Mouse (Mus musculus): ENCODE measurements around the gene Abl2.

Abl2 gene

DNA sequence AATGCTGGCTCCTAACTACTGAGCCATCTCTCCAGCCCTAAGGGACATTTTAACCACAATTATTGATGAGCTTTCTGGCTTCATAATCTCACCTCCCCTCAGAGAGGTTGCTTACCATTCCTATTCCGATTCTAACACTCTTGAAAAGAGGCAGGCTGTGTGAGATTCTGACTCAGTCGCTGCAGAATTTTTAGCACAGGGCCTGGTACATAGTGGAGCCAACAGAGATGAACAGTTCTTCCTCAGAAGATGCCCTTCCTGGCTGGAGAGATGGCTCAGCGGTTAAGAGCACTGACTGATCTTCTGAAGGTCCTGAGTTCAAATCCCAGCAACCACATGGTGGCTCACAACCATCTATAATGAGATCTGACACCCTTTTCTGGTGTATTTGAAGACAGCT lies 113.3 kb downstream of the Abl2 start:
- no peak for DNase-seq (ENCODE audit: low spot score)

DNA sequence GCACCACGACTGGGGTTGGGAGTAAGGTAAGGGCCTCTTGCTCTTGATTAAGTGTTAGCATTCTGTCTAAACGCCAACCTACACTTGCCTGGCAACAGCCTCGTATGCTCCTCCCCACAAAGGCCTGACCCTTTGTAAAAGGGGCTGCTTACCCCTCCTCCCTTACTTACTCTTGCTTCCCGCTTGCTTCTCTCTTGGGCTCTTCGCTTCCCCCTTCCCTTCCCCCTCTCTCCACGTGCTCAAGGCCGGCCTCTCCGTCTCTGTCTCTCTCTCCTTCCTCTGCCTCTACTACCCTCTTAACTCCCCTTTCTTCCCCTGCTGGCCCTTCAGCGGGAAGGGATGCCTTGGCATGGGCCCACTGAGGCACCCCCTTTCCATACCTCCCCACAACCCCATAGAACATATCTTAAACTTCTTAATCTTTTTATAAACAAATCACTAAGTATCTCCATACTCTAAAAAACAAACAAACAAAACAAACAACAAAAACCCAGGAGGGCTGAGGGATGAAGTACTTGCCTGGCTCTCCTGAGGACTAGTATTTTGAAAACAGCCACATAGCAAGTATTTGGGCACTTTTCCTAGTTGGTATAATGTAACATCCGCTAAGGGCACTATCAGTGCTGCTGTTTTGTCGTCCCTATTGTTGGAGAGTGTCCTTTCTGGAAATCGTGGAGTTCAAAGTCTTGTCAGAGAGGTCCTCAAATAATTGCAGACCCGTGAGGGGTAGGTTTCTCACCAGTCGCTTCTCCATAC lies 114.3 kb downstream of the Abl2 start:
- DNase-seq (ENCODE audit: low spot score) = no peak

- DNase-seq (ENCODE audit: low spot score) = no peak
Measured at GRCm38 (mm10) chr1:156673476-156674194, 115.0 kb downstream of the Abl2 start.

GRCm38 (mm10) chr1:156674195-156675000 lies 115.8 kb downstream of the Abl2 start, which contains the start of gene Tor3a:
Gene Tor3a, minus strand, starts transcription at chr1:156674356.
- no peak for DNase-seq (ENCODE audit: low spot score)

GRCm38 (mm10) chr1:156676171-156676570 lies 117.6 kb downstream of the Abl2 start:
- no peak for DNase-seq (ENCODE audit: low spot score)

DNA sequence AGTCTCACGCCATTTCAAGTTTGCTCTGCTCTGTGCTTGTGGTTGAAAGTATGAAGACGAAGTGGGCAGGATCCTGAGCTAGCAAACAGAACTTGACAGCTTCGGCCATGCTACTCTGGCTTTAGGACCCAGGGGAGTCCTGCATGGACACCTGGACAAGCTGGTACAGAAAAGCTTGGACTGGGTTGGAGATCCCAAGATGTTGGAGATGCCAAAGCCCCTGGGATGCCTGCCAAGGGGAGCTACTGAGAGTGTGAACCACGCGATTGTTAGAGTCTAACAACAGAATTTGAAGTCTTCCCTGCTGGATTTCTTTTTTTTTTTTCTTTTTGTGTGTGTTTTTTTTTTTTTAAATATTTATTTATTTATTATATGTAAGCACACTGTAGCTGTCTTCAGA lies 118.0 kb downstream of the Abl2 start:
- no peak for DNase-seq (ENCODE audit: low spot score)

GRCm38 (mm10) chr1:156677230-156677629 lies 118.6 kb downstream of the Abl2 start:
- DNase-seq (ENCODE audit: low spot score) = no peak

- DNase-seq (ENCODE audit: low spot score) = no peak
Measured at GRCm38 (mm10) chr1:156679599-156679998, 121.0 kb downstream of the Abl2 start.

- no peak for DNase-seq (ENCODE audit: low spot score)
Measured at GRCm38 (mm10) chr1:156686025-156686661, 127.6 kb downstream of the Abl2 start.

All from urinary bladder, postnatal 10 days (tissue).